Mouse (Mus musculus): ENCODE measurements at regions not wholly inside any gene's neighbourhood (a gene's known extent, or its start where the extent isn't known, plus 50 kb on each side); places are given as distances from the start of the nearest gene placed in this dataset.

- no peak for DNase-seq (ENCODE audit: low read depth in 1 of 2, low spot score in 2 of 2)
- WGBS, result 85% methylated on average over 1 of the region's 1 CpGs
These were observed 140.3 kb upstream of the Tmem72 start for GRCm38 (mm10) chr6:116856917-116857491.

GRCm38 (mm10) chr6:116863130-116863529 is 146.4 kb upstream of the Tmem72 start:
- Histone ChIP-seq H3K36me3 (ENCODE audit: control insufficient read depth, insufficient read depth, low read length) (no peaks in the 10 kb centered on the region), H3K27ac (ENCODE audit: insufficient read depth, low read length) (no peak overlapping the region), H3K4me3 (ENCODE audit: extremely low read depth, insufficient read depth, insufficient read length) (no peak overlapping the region), H3K27me3 (ENCODE audit: control insufficient read depth, insufficient read depth, low read length) (no peaks in the 10 kb centered on the region), H3K4me1 (ENCODE audit: control insufficient read depth, insufficient read depth, insufficient read length) (no peaks in the 10 kb centered on the region)
- DNase-seq (ENCODE audit: low read depth in 1 of 2, low spot score in 2 of 2), result no peak
- 52% methylated on average over 2 of the region's 2 CpGs for WGBS
- TF ChIP-seq CTCF (IDR thresholded peaks at IDR 0.05; ENCODE audit: extremely low read depth, insufficient read depth, insufficient read length, insufficient replicate concordance), result no peak
- TF ChIP-seq POLR2A (IDR thresholded peaks at IDR 0.05; ENCODE audit: low read depth, low read length), result no peak

More at GRCm38 (mm10) chr6:116856917-116857491, 140.3 kb upstream of the Tmem72 start:
- Histone ChIP-seq H3K36me3 (ENCODE audit: control insufficient read depth, insufficient read depth, low read length) (no peaks in the 10 kb centered on the region), H3K27me3 (ENCODE audit: control insufficient read depth, insufficient read depth, low read length) (no peaks in the 10 kb centered on the region), H3K4me1 (ENCODE audit: control insufficient read depth, insufficient read depth, insufficient read length) (no peaks in the 10 kb centered on the region), H3K27ac (ENCODE audit: insufficient read depth, low read length) (no peak overlapping the region), H3K4me3 (ENCODE audit: extremely low read depth, insufficient read depth, insufficient read length) (no peak overlapping the region)
- TF ChIP-seq CTCF (IDR thresholded peaks at IDR 0.05; ENCODE audit: extremely low read depth, insufficient read depth, insufficient read length, insufficient replicate concordance) (no peak), POLR2A (IDR thresholded peaks at IDR 0.05; ENCODE audit: low read depth, low read length) (no peak)

GRCm38 (mm10) chr6:116863626-116864025 is 146.9 kb upstream of the Tmem72 start:
- TF ChIP-seq CTCF (IDR thresholded peaks at IDR 0.05; ENCODE audit: extremely low read depth, insufficient read depth, insufficient read length, insufficient replicate concordance), result no peak
- TF ChIP-seq POLR2A (IDR thresholded peaks at IDR 0.05; ENCODE audit: low read depth, low read length), result no peak
- no peak for DNase-seq (ENCODE audit: low read depth in 1 of 2, low spot score in 2 of 2)
- H3K4me3 ChIP-seq (ENCODE audit: extremely low read depth, insufficient read depth, insufficient read length), result no peak overlapping the region
- H3K4me1 ChIP-seq (ENCODE audit: control insufficient read depth, insufficient read depth, insufficient read length), result no peaks in the 10 kb centered on the region
- H3K27ac ChIP-seq (ENCODE audit: insufficient read depth, low read length), result no peak overlapping the region
- WGBS, result 78% methylated on average over 2 of the region's 2 CpGs
- H3K36me3 ChIP-seq (ENCODE audit: control insufficient read depth, insufficient read depth, low read length), result no peaks in the 10 kb centered on the region
- H3K27me3 ChIP-seq (ENCODE audit: control insufficient read depth, insufficient read depth, low read length), result no peaks in the 10 kb centered on the region

GRCm38 (mm10) chr6:116893299-116893698 is 176.6 kb upstream of the Tmem72 start:
- no peaks in the 10 kb centered on the region for H3K36me3 ChIP-seq (ENCODE audit: control insufficient read depth, insufficient read depth, low read length)
- H3K4me3 ChIP-seq (ENCODE audit: extremely low read depth, insufficient read depth, insufficient read length), result no peak overlapping the region
- H3K27me3 ChIP-seq (ENCODE audit: control insufficient read depth, insufficient read depth, low read length), result no peaks in the 10 kb centered on the region
- no peak overlapping the region for H3K27ac ChIP-seq (ENCODE audit: insufficient read depth, low read length)
- H3K4me1 ChIP-seq (ENCODE audit: control insufficient read depth, insufficient read depth, insufficient read length), result no peaks in the 10 kb centered on the region
- no peak for DNase-seq (ENCODE audit: low read depth in 1 of 2, low spot score in 2 of 2)
- TF ChIP-seq POLR2A (IDR thresholded peaks at IDR 0.05; ENCODE audit: low read depth, low read length) (no peak), CTCF (IDR thresholded peaks at IDR 0.05; ENCODE audit: extremely low read depth, insufficient read depth, insufficient read length, insufficient replicate concordance) (no peak)
- 85% methylated on average over 8 of the region's 8 CpGs for WGBS

GRCm38 (mm10) chr6:116894252-116894651 is 177.5 kb upstream of the Tmem72 start:
- 85% methylated on average over 5 of the region's 5 CpGs for WGBS
- TF ChIP-seq CTCF (IDR thresholded peaks at IDR 0.05; ENCODE audit: extremely low read depth, insufficient read depth, insufficient read length, insufficient replicate concordance) (no peak), POLR2A (IDR thresholded peaks at IDR 0.05; ENCODE audit: low read depth, low read length) (no peak)

GRCm38 (mm10) chr6:116895114-116895513 is 178.4 kb upstream of the Tmem72 start:
- WGBS, result 66% methylated on average over 5 of the region's 5 CpGs
- Histone ChIP-seq H3K27ac (ENCODE audit: insufficient read depth, low read length) (no peak overlapping the region), H3K36me3 (ENCODE audit: control insufficient read depth, insufficient read depth, low read length) (no peaks in the 10 kb centered on the region), H3K4me1 (ENCODE audit: control insufficient read depth, insufficient read depth, insufficient read length) (no peaks in the 10 kb centered on the region), H3K4me3 (ENCODE audit: extremely low read depth, insufficient read depth, insufficient read length) (no peak overlapping the region), H3K27me3 (ENCODE audit: control insufficient read depth, insufficient read depth, low read length) (no peaks in the 10 kb centered on the region)
- no peak for TF ChIP-seq CTCF (IDR thresholded peaks at IDR 0.05; ENCODE audit: extremely low read depth, insufficient read depth, insufficient read length, insufficient replicate concordance)
- no peak for DNase-seq (ENCODE audit: low read depth in 1 of 2, low spot score in 2 of 2)

More at GRCm38 (mm10) chr6:116894252-116894651, 177.5 kb upstream of the Tmem72 start:
- Histone ChIP-seq H3K4me1 (ENCODE audit: control insufficient read depth, insufficient read depth, insufficient read length) (no peaks in the 10 kb centered on the region), H3K4me3 (ENCODE audit: extremely low read depth, insufficient read depth, insufficient read length) (no peak overlapping the region), H3K36me3 (ENCODE audit: control insufficient read depth, insufficient read depth, low read length) (no peaks in the 10 kb centered on the region), H3K27me3 (ENCODE audit: control insufficient read depth, insufficient read depth, low read length) (no peaks in the 10 kb centered on the region), H3K27ac (ENCODE audit: insufficient read depth, low read length) (no peak overlapping the region)
- no peak for DNase-seq (ENCODE audit: low read depth in 1 of 2, low spot score in 2 of 2)

- Histone ChIP-seq H3K4me1 (ENCODE audit: control insufficient read depth, insufficient read depth, insufficient read length) (no peaks in the 10 kb centered on the region), H3K4me3 (ENCODE audit: extremely low read depth, insufficient read depth, insufficient read length) (no peak overlapping the region), H3K27ac (ENCODE audit: insufficient read depth, low read length) (no peak overlapping the region), H3K27me3 (ENCODE audit: control insufficient read depth, insufficient read depth, low read length) (no peaks in the 10 kb centered on the region), H3K36me3 (ENCODE audit: control insufficient read depth, insufficient read depth, low read length) (no peaks in the 10 kb centered on the region)
- 81% methylated on average over 4 of the region's 4 CpGs for WGBS
- no peak for TF ChIP-seq POLR2A (IDR thresholded peaks at IDR 0.05; ENCODE audit: low read depth, low read length)
- TF ChIP-seq CTCF (IDR thresholded peaks at IDR 0.05; ENCODE audit: extremely low read depth, insufficient read depth, insufficient read length, insufficient replicate concordance), result no peak
- DNase-seq (ENCODE audit: low read depth in 1 of 2, low spot score in 2 of 2), result no peak
These were observed 179.5 kb upstream of the Tmem72 start for GRCm38 (mm10) chr6:116896132-116896630.

All from spleen, adult 2 months (tissue).